Mouse (Mus musculus) cerebellum, adult 2 months (tissue): Measurements from ENCODE around the gene Ubiad1. TPM values are rescaled to one million over a fixed set of nuclear protein-coding genes. Genes with fewer than 3 reads are reported as not detected.
A peak's percentile ranks its signal among the peaks of the same experiment; 100 is the strongest.

Experiments
- DNase-seq, 2 experiments: peaks; one replicate each; pipeline ENCODE4 v3.0.0; 2021
- H3K27ac ChIP-seq: fragments of 200-500 bp; 2 replicates; pipeline ENCODE4 v1.5.1; 2012; ENCODE audit warnings: low read length, control low read depth, inconsistent platforms; ENCODE audit not compliant: insufficient read depth
- H3K27me3 ChIP-seq: fragments of 200-500 bp; 2 replicates; pipeline ENCODE4 v1.6.1; 2012; ENCODE audit warnings: inconsistent platforms, mild to moderate bottlenecking, low read length, moderate library complexity; ENCODE audit not compliant: control insufficient read depth, insufficient read depth
- H3K4me1 ChIP-seq: fragments of 200-500 bp; 2 replicates; pipeline ENCODE4 v1.6.1; 2011; ENCODE audit warnings: low read length; ENCODE audit not compliant: control insufficient read depth, insufficient read depth
- H3K4me3 ChIP-seq: fragments of 200-500 bp; replicated peaks from 2 replicates; pipeline ENCODE3; 2011; ENCODE audit warnings: mild to moderate bottlenecking, low read depth, low read length, control low read depth; ENCODE audit not compliant: insufficient read depth
- CTCF ChIP-seq: fragments of 200-500 bp; IDR thresholded peaks from 2 replicates; pipeline ENCODE4 v1.5.1; 2011; ENCODE audit warnings: low read depth, mild to moderate bottlenecking, control low read depth, low read length, moderate library complexity, borderline replicate concordance; ENCODE audit not compliant: insufficient read depth
- POLR2A ChIP-seq: fragments of 200-500 bp; IDR thresholded peaks from 2 replicates; pipeline ENCODE4 v1.6.1; 2011; ENCODE audit warnings: low read length, control low read depth, borderline replicate concordance; ENCODE audit not compliant: insufficient read depth
- WGBS: fragments of 180-500 bp; shearing (Covaris S2); methylation state at CpG from one replicate; pipeline ENCODE4 v1.1.7; 2018; 5-methylcytosine and 5-hydroxymethylcytosine counted together
- polyA plus RNA-seq: library from polyadenylated mRNA; depleted of rRNA; stranded (reverse); fragments of >200 nt; gene quantifications from 2 replicates; pipeline ENCODE4 v1.2.3, GENCODE M21; 2012

The Ubiad1 gene
- polyA plus RNA-seq, 1 experiment: 11.2 TPM

DNA sequence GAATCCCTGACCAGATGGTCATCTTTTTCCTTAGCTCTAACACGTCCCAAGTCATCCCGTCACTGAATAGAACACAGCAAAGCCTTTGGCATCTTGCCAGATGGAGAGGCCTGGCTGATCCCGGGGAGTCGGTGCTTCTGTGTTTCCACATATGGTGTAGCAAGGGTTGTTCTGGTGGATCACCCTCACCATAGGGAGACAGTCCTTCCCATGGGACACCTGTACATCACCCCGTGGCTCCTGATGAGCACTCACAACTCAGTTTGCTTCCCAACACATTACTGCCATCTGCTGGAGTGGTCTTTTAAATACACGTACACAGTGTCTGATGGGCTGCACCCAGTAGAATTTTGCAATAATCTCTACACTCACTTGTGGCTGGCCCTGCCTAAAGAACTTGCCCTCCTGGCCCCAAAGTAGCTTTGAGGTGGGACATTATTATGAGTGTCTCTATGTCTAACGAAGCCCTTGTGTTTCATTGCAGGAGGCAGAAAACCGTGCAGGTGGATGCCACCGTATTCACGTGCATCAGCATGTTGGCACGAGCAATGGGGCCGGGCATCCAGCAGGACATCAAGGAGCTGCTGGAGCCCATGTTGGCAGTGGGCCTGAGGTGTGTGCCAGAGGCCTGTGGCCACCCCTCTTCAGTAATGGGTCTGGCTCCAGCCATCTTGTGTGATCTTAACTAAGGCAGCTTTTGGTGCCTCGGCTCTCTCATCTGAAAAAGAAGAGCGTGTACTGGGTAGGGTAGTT, 18.8 kb upstream of the Ubiad1 start:
- TF ChIP-seq POLR2A (no peak), CTCF (peak; percentile 62; the same call in 1 of the 2 replicates)
- peaks cover 12% of the 10 kb centered on the region for H3K4me1 ChIP-seq
- H3K4me3 ChIP-seq: no peak overlapping the region
- WGBS: 14% methylated on average over 14 of the region's 14 CpGs
- no peak overlapping the region for H3K27ac ChIP-seq
- DNase-seq: peak; percentile 65 to 80
- no peaks in the 10 kb centered on the region for H3K27me3 ChIP-seq

DNA sequence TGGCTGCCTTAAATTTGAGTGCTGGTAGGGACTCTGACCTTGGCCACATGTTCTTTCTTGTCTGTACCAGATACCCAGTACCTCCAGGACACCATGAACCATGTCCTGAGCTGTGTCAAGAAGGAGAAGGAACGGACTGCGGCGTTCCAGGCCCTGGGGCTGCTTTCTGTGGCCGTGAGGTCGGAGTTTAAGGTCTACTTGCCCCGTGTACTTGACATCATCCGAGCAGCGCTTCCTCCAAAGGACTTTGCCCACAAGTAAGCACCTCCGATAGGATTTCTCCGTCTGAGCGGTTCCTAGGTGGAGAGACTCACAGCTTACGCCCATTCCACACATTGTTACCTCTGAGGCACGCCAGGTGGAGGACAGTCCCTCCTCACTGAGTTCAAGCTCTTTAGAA, 18.1 kb upstream of the Ubiad1 start:
- no peak overlapping the region for H3K27ac ChIP-seq
- 89% methylated on average over 13 of the region's 13 CpGs for whole genome bisulfite sequencing
- no peak overlapping the region for H3K4me3 ChIP-seq
- H3K27me3 ChIP-seq: no peaks in the 10 kb centered on the region
- peaks cover 12% of the 10 kb centered on the region for H3K4me1 ChIP-seq
- TF ChIP-seq CTCF (no peak), POLR2A (no peak)
- DNase-seq: no peak

DNA sequence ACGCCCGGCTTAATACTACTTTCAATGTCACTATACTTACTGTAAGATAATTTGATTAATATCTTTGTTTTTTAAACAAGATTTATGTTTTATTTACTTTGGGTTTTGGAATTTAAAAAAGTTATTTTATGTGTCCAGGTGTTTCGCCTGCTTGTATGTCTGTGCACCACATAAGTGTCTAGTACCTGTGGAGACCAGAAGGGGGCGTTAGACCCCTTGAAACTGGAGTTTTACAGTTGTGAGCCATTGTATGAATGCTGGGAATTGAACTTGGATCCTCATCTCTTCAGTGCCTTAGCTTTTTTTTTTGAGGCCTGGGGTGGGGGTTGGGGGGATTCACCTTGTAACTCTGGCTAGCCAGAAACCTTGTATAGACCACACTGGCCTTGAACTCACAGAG, 17.2 kb upstream of the Ubiad1 start:
- H3K4me3 ChIP-seq: no peak overlapping the region
- peaks cover 12% of the 10 kb centered on the region for H3K4me1 ChIP-seq
- TF ChIP-seq CTCF: no peak
- H3K27ac ChIP-seq: no peak overlapping the region
- H3K27me3 ChIP-seq: no peaks in the 10 kb centered on the region
- whole genome bisulfite sequencing: 82% methylated on average over 4 of the region's 4 CpGs
- DNase-seq: no peak

DNA sequence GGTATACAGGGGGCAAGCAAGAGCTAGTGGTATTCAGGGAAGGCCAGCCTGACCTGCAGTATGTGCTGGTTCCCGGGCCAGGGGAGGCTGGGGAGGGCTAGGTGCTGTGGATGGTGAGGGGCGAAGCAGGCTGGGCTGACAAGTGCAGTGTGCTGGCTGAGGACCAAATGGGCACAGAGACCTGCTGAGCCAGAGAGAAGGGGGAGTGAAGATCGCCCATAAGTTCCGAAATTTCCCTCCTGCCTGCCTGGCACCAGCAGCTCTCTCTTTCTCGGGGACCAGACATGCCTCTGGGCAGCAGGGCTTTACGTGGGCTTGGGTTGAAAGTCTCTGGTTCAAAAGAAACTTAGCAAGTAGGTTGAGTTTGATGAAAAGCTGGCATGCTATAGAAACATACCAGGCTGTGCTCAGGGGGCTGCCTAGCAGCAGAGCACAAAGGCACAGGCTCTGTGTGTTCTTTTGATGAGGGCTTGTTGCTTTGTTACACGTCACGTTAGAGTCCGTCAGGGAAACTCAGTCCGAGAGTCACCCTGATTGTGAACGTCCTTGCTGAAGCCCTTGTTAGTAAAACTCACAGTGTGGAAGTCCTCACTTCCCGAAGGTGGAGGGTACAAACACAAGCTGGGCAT, 16.2 kb upstream of the Ubiad1 start:
- Histone ChIP-seq H3K27ac (no peak overlapping the region), H3K4me3 (no peak overlapping the region), H3K27me3 (no peaks in the 10 kb centered on the region), H3K4me1 (peaks cover 12% of the 10 kb centered on the region)
- no peak for TF ChIP-seq POLR2A
- TF ChIP-seq CTCF: no peak
- WGBS: 42% methylated on average over 12 of the region's 12 CpGs
- no peak for DNase-seq

DNA sequence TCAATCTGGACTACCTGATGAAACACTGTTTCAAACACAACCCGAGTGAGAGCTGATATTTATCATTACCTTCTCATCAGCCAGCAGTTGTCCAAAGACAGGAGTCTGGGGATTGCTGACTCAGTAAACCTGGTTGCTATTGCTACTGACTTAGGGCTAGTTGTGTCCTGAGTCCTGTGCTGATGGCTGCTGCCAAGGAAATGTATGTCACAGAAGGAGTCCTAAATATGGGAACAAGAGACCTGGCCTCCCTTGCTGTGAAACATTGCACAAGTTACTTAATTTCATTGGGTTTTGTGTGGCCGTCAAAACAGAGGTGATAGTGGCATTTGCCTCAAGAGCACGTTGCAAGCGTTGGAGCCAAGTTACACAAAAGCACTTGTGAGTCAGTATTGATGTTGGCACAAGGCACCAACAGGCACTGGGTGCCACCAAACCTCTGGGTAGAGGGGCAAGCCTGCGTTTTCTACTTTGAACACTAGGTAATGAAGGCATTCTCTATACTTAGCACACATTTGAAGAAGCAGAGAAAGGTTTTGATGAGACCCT, 11.0 kb upstream of the Ubiad1 start:
- no peak overlapping the region for H3K27ac ChIP-seq
- no peaks in the 10 kb centered on the region for H3K27me3 ChIP-seq
- H3K4me1 ChIP-seq: no peaks in the 10 kb centered on the region
- 92% methylated on average over 5 of the region's 5 CpGs for WGBS
- H3K4me3 ChIP-seq: no peak overlapping the region
- TF ChIP-seq CTCF: no peak
- no peak for TF ChIP-seq POLR2A
- DNase-seq: no peak

DNA sequence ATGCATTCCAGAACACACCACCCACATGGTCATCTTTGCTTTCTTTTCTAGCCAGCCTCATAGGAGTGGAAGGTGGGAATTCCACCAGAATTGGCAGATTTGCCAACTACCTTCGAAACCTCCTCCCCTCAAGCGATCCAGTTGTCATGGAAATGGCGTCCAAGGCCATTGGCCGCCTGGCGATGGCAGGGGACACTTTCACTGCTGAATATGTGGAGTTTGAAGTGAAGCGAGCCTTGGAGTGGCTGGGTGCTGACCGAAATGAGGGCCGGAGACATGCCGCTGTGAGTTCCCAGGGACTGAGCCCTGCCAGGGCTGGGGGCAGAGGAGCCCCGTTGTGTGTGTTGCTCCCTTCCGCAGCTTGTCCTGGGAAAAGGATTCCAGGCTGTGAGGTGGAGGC, 9.1 kb upstream of the Ubiad1 start:
- Histone ChIP-seq H3K27ac (no peak overlapping the region), H3K4me3 (no peak overlapping the region), H3K27me3 (no peaks in the 10 kb centered on the region), H3K4me1 (no peaks in the 10 kb centered on the region)
- TF ChIP-seq POLR2A (no peak), CTCF (no peak)
- 80% methylated on average over 11 of the region's 11 CpGs for WGBS
- no peak for DNase-seq

DNA sequence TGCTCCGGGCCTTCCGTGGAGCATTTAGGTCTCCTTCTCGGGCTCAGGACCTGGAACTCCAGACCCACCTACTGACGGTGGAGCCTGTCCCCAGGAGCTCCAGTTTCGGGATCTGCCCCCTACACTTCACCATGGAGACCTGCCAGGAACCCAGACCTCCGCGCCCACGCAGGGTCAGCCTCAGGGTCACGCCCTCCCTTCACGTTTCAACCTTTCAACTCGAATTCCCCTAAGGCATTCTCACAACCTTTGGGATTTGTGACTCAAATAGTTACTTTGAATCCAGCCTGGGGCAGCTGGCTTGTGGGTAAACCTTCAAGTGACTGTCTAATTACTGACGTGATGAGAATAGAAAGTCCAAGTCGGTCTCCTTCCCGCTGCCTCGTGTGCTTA, 4.3 kb upstream of the Ubiad1 start:
- DNase-seq: no peak
- H3K4me1 ChIP-seq: no peaks in the 10 kb centered on the region
- H3K27me3 ChIP-seq: no peaks in the 10 kb centered on the region
- no peak for TF ChIP-seq CTCF
- TF ChIP-seq POLR2A: no peak
- under 1% methylated on average over 15 of the region's 15 CpGs for WGBS
- no peak overlapping the region for H3K27ac ChIP-seq
- peak overlapping the region; percentile 81 for H3K4me3 ChIP-seq

DNA sequence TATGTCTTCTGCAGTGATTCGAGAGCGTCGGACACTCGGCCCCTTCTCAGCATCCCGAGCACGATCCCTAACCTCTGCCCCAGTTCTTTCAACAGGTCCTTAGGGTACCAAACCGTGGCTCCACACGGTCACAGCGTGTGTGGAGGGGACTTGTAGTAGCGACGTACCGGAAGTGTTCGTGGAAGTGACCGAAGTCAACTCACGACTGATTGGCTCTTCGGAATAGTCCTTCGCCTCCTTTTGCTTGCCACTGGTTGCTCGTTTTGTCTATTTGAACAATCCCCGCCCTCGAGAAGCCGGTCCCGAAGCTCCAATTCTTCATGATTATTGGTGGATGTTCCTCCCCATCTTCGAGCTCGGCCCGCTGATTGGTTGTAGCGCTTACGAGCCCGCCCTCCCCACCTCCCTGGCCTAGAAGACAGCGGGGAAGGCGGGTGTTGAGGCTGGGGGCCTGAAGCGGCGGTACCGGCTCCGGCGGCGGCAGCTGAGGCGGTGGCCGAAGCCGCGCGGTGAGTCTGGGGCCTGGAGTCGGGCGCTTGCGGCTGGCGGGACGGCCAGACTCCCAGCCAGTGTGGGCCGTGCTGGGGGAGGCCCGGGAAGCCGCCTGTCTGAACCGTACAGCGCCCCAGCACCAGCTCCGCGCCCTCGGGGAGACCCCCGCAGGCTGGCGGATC, 3.7 kb upstream of the Ubiad1 start, which contains the start of gene Mtor:
Gene Mtor (plus strand): TSS at position 433 of the 674 bp plus-strand sequence.
- under 1% methylated on average over 56 of the region's 56 CpGs for WGBS
- TF ChIP-seq POLR2A (peak; percentile 72), CTCF (no peak)

More for the DNA sequence above, 3.7 kb upstream of the Ubiad1 start, which contains the start of gene Mtor:
- Histone ChIP-seq H3K27ac (no peak within 1 kb of the TSS), H3K4me1 (no peaks in the 10 kb centered on the region), H3K27me3 (no peaks in the 10 kb centered on the region), H3K4me3 (peak within 1 kb of the TSS; percentile 82)
- peak; percentile 93 to 98 for DNase-seq
